Mouse (Mus musculus): ENCODE data around the gene Gm10192. TPM values are rescaled to one million over a fixed set of nuclear protein-coding genes. Genes with fewer than 3 reads are reported as not detected.

Gene Gm10192
- not detected for polyA plus RNA-seq (2017; shearing (Covaris generic))

DNA sequence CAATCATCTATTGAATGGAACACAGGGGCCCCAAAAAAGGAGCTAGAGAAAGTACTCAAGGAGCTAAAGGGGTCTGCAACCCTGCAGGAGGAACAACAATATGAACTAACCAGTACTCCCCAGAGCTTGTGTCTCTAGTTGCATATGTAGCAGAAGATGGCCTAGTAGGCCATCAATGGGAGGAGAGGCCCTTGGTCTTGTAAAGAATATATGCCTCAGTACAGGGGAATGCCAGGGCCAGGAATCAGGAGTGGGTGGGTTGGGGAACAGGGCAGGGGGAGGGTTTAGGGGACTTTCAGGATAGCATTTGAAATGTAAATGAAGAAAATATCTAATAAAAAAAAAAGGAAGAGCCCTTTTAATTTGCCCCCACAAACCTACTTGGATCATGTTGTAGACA lies at the start of gene Gm10192:
TSS of gene Gm10192 (minus strand) at position 101 of the 400 bp plus-strand sequence.

Measured in inflammation-experienced regulatory T-cells (primary cell).